Mouse (Mus musculus): ENCODE data around the gene Ada. TPM values are rescaled to one million over a fixed set of nuclear protein-coding genes. Genes with fewer than 3 reads are reported as not detected.

The Ada gene
- polyA plus RNA-seq, 1 experiment from 2014 or later: 5.6 TPM

DNA sequence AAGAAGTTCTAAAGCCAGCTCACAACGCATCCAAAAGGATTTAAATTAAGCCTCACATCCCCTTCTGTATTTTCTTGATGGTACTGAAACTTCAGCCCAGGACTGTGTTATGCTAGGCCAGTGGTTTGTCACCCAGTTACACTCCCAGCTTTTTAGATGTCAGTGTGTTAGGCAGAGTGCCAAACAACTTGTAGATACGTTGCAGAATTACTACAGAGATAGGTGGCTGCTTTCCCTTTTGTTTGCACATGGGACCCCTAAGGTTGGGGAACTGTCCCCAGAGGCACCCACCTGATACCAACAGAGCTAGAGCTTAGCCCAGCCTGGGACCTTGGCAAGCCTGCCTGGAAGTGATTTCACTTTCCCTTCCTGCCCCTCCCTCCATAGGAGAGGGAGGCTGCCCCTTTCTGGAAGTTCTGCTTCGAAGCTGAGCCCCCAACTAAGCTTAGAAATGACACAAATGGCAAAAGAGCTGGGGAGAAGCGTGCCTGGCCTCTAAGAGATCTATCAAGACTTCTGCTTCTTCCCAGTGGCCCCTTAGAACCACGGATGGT, 39.4 kb downstream of the Ada start:
- Histone ChIP-seq H3K4me1 (ENCODE audit: control insufficient read depth, insufficient read depth, low read length) (no peaks in the 10 kb centered on the region), H3K36me3 (ENCODE audit: control insufficient read depth, insufficient read depth, low read length) (no peaks in the 10 kb centered on the region), H3K9ac (ENCODE audit: low read length) (no peak overlapping the region), H3K4me3 (ENCODE audit: low read depth, low read length) (no peak overlapping the region), H3K4me2 (no peak overlapping the region), H3K27me3 (ENCODE audit: control insufficient read depth, insufficient read depth, low read length) (no peaks in the 10 kb centered on the region), H3K9me3 (ENCODE audit: control insufficient read depth, low read length) (no peaks in the 10 kb centered on the region), H3K27ac (ENCODE audit: low read depth, low read length) (no peak overlapping the region)
- no peak for ATAC-seq (ENCODE audit: low FRiP score)
- DNase-seq (ENCODE audit: low spot score, missing footprints): peak; percentile 17
- 85% methylated on average over 5 of the region's 5 CpGs for WGBS

DNA sequence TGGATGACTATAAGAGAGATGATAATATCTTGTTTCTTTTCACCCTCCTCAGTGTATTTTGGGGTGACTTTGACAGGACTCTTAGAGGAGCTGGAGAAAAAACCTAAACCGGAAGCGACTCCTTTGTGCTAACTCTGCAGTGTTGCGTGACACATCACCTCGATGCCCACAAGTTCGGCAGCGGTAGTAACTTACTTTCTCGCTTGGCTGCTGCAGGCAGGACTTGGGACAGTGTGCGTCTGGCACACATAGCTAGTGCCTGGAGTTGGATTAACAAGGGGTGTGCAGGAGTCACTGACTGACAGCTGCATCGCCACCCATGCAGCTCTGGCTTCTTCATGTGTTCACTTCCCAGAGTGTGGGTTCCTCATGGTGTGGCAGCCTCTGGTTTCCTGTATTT, 40.0 kb downstream of the Ada start:
- Histone ChIP-seq H3K27ac (ENCODE audit: low read depth, low read length) (no peak overlapping the region), H3K9ac (ENCODE audit: low read length) (no peak overlapping the region), H3K36me3 (ENCODE audit: control insufficient read depth, insufficient read depth, low read length) (no peaks in the 10 kb centered on the region), H3K9me3 (ENCODE audit: control insufficient read depth, low read length) (no peaks in the 10 kb centered on the region), H3K27me3 (ENCODE audit: control insufficient read depth, insufficient read depth, low read length) (no peaks in the 10 kb centered on the region), H3K4me3 (ENCODE audit: low read depth, low read length) (no peak overlapping the region), H3K4me2 (no peak overlapping the region), H3K4me1 (ENCODE audit: control insufficient read depth, insufficient read depth, low read length) (no peaks in the 10 kb centered on the region)
- DNase-seq (ENCODE audit: low spot score, missing footprints): peak; percentile 62
- 94% methylated on average over 9 of the region's 9 CpGs for WGBS
- no peak for ATAC-seq (ENCODE audit: low FRiP score)

DNA sequence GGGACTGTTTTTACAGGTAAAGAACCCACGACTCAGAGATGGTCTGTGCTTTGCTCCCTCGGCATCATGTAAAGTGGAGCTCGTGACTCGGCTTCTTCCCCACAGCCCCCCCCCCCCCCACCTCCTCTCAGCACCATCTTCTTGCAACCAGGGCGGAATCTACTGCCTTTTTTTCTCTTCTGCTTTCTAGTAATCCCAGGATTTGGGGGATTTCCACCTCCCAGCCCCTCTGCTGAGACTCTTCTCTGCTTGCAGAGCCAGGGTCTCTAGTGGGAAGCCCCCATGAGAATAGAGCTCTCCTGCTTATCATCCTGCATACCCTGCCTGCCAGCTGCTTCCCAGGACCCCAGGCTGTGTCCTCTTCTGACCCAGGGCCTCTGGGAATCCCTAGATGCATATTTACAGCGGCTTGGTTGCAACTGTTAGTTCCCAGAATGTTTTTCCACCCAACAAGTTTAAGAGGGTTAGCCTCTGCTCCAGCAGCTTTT, 41.2 kb downstream of the Ada start:
- ATAC-seq (ENCODE audit: low FRiP score) (no peak), DNase-seq (ENCODE audit: low spot score, missing footprints) (peak; percentile 56)
- no peaks in the 10 kb centered on the region for H3K4me1 ChIP-seq (ENCODE audit: control insufficient read depth, insufficient read depth, low read length)
- H3K27ac ChIP-seq (ENCODE audit: low read depth, low read length): no peak overlapping the region
- H3K9me3 ChIP-seq (ENCODE audit: control insufficient read depth, low read length): no peaks in the 10 kb centered on the region
- WGBS: 78% methylated on average over 6 of the region's 6 CpGs
- H3K9ac ChIP-seq (ENCODE audit: low read length): no peak overlapping the region
- no peak overlapping the region for H3K4me2 ChIP-seq
- no peaks in the 10 kb centered on the region for H3K27me3 ChIP-seq (ENCODE audit: control insufficient read depth, insufficient read depth, low read length)
- H3K4me3 ChIP-seq (ENCODE audit: low read depth, low read length): no peak overlapping the region
- no peaks in the 10 kb centered on the region for H3K36me3 ChIP-seq (ENCODE audit: control insufficient read depth, insufficient read depth, low read length)

DNA sequence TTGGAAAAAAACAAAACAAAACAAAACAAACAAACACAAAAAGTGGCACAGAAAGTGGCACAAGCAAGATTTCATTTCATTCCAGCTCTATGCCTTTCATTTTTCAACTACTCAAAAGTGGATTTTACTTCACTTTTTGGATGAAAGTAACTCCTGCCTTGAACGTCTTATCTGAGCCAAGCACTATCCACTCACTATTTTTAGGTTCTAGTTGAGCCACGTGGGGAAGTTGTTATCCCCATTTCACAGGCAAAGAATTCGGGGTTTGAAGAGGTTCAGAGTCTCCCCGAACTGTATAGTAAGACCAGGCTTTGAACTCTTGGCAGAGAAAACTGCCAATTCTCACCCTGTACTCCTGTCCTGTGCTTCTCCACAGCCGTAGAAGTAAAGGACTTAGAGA, 41.7 kb downstream of the Ada start:
- Histone ChIP-seq H3K36me3 (ENCODE audit: control insufficient read depth, insufficient read depth, low read length) (no peaks in the 10 kb centered on the region), H3K4me2 (no peak overlapping the region), H3K9me3 (ENCODE audit: control insufficient read depth, low read length) (no peaks in the 10 kb centered on the region), H3K4me1 (ENCODE audit: control insufficient read depth, insufficient read depth, low read length) (no peaks in the 10 kb centered on the region), H3K27me3 (ENCODE audit: control insufficient read depth, insufficient read depth, low read length) (no peaks in the 10 kb centered on the region), H3K9ac (ENCODE audit: low read length) (no peak overlapping the region), H3K27ac (ENCODE audit: low read depth, low read length) (no peak overlapping the region), H3K4me3 (ENCODE audit: low read depth, low read length) (no peak overlapping the region)
- DNase-seq (ENCODE audit: low spot score, missing footprints): peak; percentile 56
- no peak for ATAC-seq (ENCODE audit: low FRiP score)
- 93% methylated on average over 5 of the region's 5 CpGs for WGBS

DNA sequence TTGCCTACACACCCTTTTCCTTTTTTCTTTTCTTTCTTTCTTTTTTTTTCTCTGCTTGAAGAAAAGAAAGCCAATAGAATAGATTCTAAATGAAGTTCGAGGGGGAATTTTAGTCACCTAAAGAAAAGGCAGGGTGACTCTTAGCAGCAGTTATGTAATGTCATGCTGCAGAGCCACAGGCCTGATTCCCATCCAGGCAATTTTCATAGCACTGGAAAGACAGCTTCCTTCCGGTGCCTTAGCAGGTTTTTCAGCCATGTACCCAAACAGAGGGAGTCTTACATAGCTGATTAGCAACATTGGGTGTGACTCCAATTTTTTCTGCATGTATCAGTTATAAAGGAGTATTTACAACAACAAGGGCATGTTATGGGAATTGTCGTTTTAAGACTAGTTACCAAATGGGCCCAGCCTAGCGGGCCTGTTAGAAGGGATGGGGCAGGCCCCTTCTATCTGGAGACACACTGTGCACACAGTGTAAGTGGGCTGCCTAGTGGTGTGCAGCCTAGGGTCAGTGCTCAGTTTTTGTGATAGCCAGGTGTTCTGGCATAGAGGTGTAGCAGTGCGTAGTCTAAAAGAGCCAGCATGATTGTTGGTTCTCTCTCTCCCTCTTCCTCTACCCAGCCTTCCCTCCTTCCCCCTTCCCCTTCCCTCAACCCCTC, 46.3 kb downstream of the Ada start:
- H3K4me3 ChIP-seq (ENCODE audit: low read depth, low read length): no peak overlapping the region
- H3K9me3 ChIP-seq (ENCODE audit: control insufficient read depth, low read length): no peaks in the 10 kb centered on the region
- H3K4me2 ChIP-seq: no peak overlapping the region
- H3K27ac ChIP-seq (ENCODE audit: low read depth, low read length): no peak overlapping the region
- ATAC-seq (ENCODE audit: low FRiP score) (no peak), DNase-seq (ENCODE audit: low spot score, missing footprints) (no peak)
- no peaks in the 10 kb centered on the region for H3K27me3 ChIP-seq (ENCODE audit: control insufficient read depth, insufficient read depth, low read length)
- H3K4me1 ChIP-seq (ENCODE audit: control insufficient read depth, insufficient read depth, low read length): no peaks in the 10 kb centered on the region
- H3K36me3 ChIP-seq (ENCODE audit: control insufficient read depth, insufficient read depth, low read length): no peaks in the 10 kb centered on the region
- WGBS: 91% methylated on average over 5 of the region's 5 CpGs
- H3K9ac ChIP-seq (ENCODE audit: low read length): no peak overlapping the region

DNA sequence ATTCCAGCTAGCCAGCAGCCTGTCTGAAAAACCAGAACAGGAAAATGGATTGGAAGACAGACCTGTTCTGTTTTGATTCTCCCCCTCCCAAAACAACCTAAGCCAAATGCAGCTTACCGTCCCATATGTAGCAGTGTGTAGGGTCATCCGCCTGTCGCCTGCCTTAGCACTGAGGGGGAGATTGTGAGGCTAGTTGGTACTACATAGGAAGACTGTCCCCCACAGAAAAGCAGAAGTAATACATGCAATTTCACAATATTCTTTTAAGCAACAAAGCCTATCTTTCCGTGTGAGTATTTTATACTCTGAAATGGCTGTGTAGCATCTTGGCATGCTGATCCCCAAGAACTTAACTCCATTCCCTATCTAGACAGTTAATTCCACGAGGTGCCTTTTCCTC, 47.1 kb downstream of the Ada start:
- Histone ChIP-seq H3K9ac (ENCODE audit: low read length) (no peak overlapping the region), H3K9me3 (ENCODE audit: control insufficient read depth, low read length) (no peaks in the 10 kb centered on the region), H3K36me3 (ENCODE audit: control insufficient read depth, insufficient read depth, low read length) (no peaks in the 10 kb centered on the region), H3K4me2 (no peak overlapping the region), H3K4me1 (ENCODE audit: control insufficient read depth, insufficient read depth, low read length) (no peaks in the 10 kb centered on the region), H3K4me3 (ENCODE audit: low read depth, low read length) (no peak overlapping the region), H3K27me3 (ENCODE audit: control insufficient read depth, insufficient read depth, low read length) (no peaks in the 10 kb centered on the region), H3K27ac (ENCODE audit: low read depth, low read length) (no peak overlapping the region)
- 84% methylated on average over 5 of the region's 5 CpGs for WGBS
- DNase-seq (ENCODE audit: low spot score, missing footprints) (no peak), ATAC-seq (ENCODE audit: low FRiP score) (no peak)

DNA sequence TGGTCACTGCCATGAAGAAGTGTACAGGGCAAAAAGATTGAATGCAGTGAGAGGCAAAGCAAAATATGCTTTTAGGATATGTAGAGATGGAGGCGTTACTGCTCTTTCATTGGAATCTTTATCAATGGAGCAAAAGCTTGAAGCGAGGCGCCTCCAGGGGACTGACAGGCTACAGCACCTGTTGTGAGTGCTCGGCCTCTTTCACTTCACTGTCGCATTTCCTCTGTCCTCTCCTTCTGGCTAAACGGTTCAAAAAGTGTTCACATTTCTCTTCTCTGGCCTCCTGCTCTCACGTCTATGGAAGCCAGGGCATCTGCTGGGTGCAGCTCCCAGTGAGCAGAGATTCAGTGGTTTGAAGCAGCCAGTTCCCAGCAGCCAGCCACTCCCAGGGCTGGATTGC, 47.6 kb downstream of the Ada start:
- H3K9me3 ChIP-seq (ENCODE audit: control insufficient read depth, low read length): no peaks in the 10 kb centered on the region

DNA sequence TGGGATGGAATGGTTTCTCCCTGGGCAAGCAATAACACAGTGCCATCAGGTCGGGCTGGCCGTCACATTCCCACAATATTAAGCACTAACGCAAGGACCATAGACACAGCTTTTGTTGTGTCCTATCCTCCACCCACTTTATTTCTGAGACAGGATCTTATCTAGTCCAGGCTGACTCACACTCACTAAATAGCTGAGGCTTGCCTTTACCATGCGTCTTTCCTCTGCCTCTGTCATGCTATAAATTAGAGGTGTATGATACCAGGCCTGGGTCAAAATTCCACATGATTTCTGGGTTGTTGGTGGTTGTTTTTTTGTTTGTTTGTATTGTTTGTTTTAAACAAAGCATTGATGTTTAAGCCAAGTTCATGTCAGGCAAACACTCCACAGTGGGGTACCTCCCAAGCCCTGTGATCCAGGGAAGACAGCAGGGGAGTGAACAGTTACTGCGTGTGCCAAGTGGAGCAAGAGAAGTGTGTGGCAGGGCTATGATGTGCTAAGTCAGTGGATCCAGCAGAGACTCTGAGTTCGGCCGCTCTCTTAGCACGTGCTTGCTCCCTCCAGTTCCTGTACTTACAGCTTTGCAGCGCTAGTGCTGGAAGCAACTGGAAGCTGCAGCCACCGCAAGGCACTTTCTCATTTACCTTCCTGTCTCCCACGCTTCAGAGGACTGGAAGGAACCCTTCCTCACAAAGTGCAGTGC, 50.8 kb downstream of the Ada start:
- WGBS: 89% methylated on average over 11 of the region's 11 CpGs

More for the DNA sequence above, 47.6 kb downstream of the Ada start:
- H3K4me1 ChIP-seq (ENCODE audit: control insufficient read depth, insufficient read depth, low read length): no peaks in the 10 kb centered on the region
- no peak for ATAC-seq (ENCODE audit: low FRiP score)
- H3K27ac ChIP-seq (ENCODE audit: low read depth, low read length): no peak overlapping the region
- H3K36me3 ChIP-seq (ENCODE audit: control insufficient read depth, insufficient read depth, low read length): no peaks in the 10 kb centered on the region
- H3K9ac ChIP-seq (ENCODE audit: low read length): no peak overlapping the region
- DNase-seq (ENCODE audit: low spot score, missing footprints): no peak
- WGBS: 83% methylated on average over 7 of the region's 7 CpGs
- H3K27me3 ChIP-seq (ENCODE audit: control insufficient read depth, insufficient read depth, low read length): no peaks in the 10 kb centered on the region
- no peak overlapping the region for H3K4me3 ChIP-seq (ENCODE audit: low read depth, low read length)
- no peak overlapping the region for H3K4me2 ChIP-seq

DNA sequence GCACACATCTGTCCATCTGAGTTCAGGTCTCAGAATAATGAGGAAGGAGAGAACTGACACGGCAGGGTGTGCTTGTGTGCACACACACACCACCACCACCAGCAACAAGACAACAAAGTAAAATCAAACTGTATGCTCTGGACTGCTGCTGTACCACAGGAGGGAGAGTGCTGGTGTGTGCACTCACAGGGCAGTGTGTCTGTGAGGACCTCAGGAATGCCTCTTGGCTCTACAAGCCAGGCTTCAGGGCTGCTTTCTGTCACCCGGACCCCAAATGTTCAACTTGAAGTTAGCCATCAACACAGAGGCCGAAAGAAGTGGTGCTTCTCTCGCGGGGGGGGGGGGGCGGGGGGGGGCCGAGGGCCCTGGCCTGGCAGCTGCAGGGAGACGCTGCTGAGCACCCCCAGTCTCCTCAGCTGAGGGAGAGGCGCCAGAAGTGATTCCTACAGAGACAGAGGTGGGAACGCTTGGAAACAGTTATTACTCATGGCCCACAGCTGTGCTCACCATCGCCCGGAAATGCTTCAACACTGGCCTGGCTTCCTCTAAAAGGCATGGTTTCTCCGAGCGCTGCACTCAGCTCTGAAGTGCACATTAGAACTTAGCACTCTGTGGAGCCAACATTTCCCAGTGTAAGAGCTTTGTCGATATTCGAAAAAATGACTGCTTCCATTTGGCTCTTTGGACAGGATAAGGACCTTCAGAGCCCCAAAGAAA, 52.1 kb downstream of the Ada start:
- ATAC-seq (ENCODE audit: low FRiP score): no peak
- Histone ChIP-seq H3K36me3 (ENCODE audit: control insufficient read depth, insufficient read depth, low read length) (no peaks in the 10 kb centered on the region), H3K4me1 (ENCODE audit: control insufficient read depth, insufficient read depth, low read length) (peaks cover 8% of the 10 kb centered on the region), H3K27me3 (ENCODE audit: control insufficient read depth, insufficient read depth, low read length) (no peaks in the 10 kb centered on the region), H3K4me2 (no peak overlapping the region), H3K4me3 (ENCODE audit: low read depth, low read length) (no peak overlapping the region), H3K9me3 (ENCODE audit: control insufficient read depth, low read length) (no peaks in the 10 kb centered on the region), H3K9ac (ENCODE audit: low read length) (no peak overlapping the region), H3K27ac (ENCODE audit: low read depth, low read length) (no peak overlapping the region)
- WGBS: 79% methylated on average over 12 of the region's 16 CpGs
- no peak for DNase-seq (ENCODE audit: low spot score, missing footprints)

More for the DNA sequence above, 50.8 kb downstream of the Ada start:
- H3K9me3 ChIP-seq (ENCODE audit: control insufficient read depth, low read length): no peaks in the 10 kb centered on the region
- no peak overlapping the region for H3K9ac ChIP-seq (ENCODE audit: low read length)
- no peaks in the 10 kb centered on the region for H3K36me3 ChIP-seq (ENCODE audit: control insufficient read depth, insufficient read depth, low read length)
- ATAC-seq (ENCODE audit: low FRiP score): no peak
- no peak for DNase-seq (ENCODE audit: low spot score, missing footprints)
- H3K27me3 ChIP-seq (ENCODE audit: control insufficient read depth, insufficient read depth, low read length): no peaks in the 10 kb centered on the region
- no peak overlapping the region for H3K4me3 ChIP-seq (ENCODE audit: low read depth, low read length)
- H3K4me2 ChIP-seq: no peak overlapping the region
- H3K27ac ChIP-seq (ENCODE audit: low read depth, low read length): no peak overlapping the region
- H3K4me1 ChIP-seq (ENCODE audit: control insufficient read depth, insufficient read depth, low read length): peaks cover 8% of the 10 kb centered on the region

Measured in midbrain, embryonic 11.5 days (tissue).